Mouse (Mus musculus): ENCODE measurements around the gene Adi1. TPM values are rescaled to one million over a fixed set of nuclear protein-coding genes. Genes with fewer than 3 reads are reported as not detected.

The Adi1 gene
- total and polyA plus RNA-seq, 3 experiments: 18.1 to 54.8 TPM; not detected in 1

- no peak overlapping the region for H3K4me3 ChIP-seq (ENCODE audit: control insufficient read depth in 1 of 2, insufficient read depth in 1 of 2, low read depth in 2 of 2, low read length in 2 of 2)
- H3K79me2 ChIP-seq (ENCODE audit: control insufficient read depth, insufficient read depth, low read length, poor library complexity): no peaks in the 10 kb centered on the region
- H3K4me1 ChIP-seq (ENCODE audit: control insufficient read depth in 1 of 2, insufficient read depth in 2 of 2, low read length in 2 of 2): no peaks in the 10 kb centered on the region
- peaks cover 0 to 8% of the 10 kb centered on the region in 2 experiments; a peak in 1 of 4 replicates for H3K36me3 ChIP-seq (ENCODE audit: control insufficient read depth in 1 of 2, insufficient read depth in 2 of 2, low read length in 2 of 2)
- TF ChIP-seq POLR2A (IDR thresholded peaks at IDR 0.05; ENCODE audit: control insufficient read depth in 1 of 2, insufficient read depth in 1 of 2, low read depth in 1 of 2, low read length in 2 of 2, poor library complexity in 1 of 2) (no peak), KAT2A (conservative IDR thresholded peaks at IDR 0.05; ENCODE audit: low read depth, low read length) (no peak), UBTF (IDR thresholded peaks at IDR 0.05; ENCODE audit: borderline replicate concordance, insufficient read depth, low read depth, low read length) (no peak), USF1 (IDR thresholded peaks at IDR 0.05; ENCODE audit: low read depth, low read length) (no peak), MYC (IDR thresholded peaks at IDR 0.05; ENCODE audit: low read depth, low read length) (no peak), ZNF384 (IDR thresholded peaks at IDR 0.05; ENCODE audit: low read depth, low read length) (no peak), MAFK (IDR thresholded peaks at IDR 0.05; ENCODE audit: borderline replicate concordance, low read depth, low read length) (no peak)
- DNase-seq (ENCODE audit: low read depth, low spot score): no peak
- no peaks in the 10 kb centered on the region for H3K27me3 ChIP-seq (ENCODE audit: control insufficient read depth in 1 of 2, insufficient read depth in 2 of 2, low read length in 2 of 2)
- no peak overlapping the region for H3K27ac ChIP-seq (ENCODE audit: control insufficient read depth, low read depth, low read length)
- H3K9ac ChIP-seq (ENCODE audit: control insufficient read depth, low read depth, low read length, poor library complexity, severe bottlenecking): no peak overlapping the region
- H3K9me3 ChIP-seq (replicated peaks; ENCODE audit: insufficient read depth, low read length): no peaks in the 10 kb centered on the region
Measured at GRCm38 (mm10) chr12:28724366-28724765, 49.3 kb downstream of the Adi1 start.

GRCm38 (mm10) chr12:28726204-28726603, 51.2 kb downstream of the Adi1 start:
- no peak for TF ChIP-seq ELF1 (IDR thresholded peaks at IDR 0.05; ENCODE audit: low read depth, low read length)
- TF ChIP-seq CTCF (IDR thresholded peaks at IDR 0.05 in 2 of 3, conservative IDR thresholded peaks at IDR 0.05 in 1 of 3; ENCODE audit: control insufficient read depth in 1 of 3, insufficient read depth in 1 of 3, low read depth in 2 of 3, low read length in 3 of 3, poor library complexity in 1 of 3, severe bottlenecking in 1 of 3): no peak
- TF ChIP-seq ZC3H11A (IDR thresholded peaks at IDR 0.05; ENCODE audit: low read depth, low read length): no peak
- TF ChIP-seq TCF12 (IDR thresholded peaks at IDR 0.05; ENCODE audit: low read depth, low read length): no peak
- DNase-seq (ENCODE audit: low read depth, low spot score): no peak
- H3K9ac ChIP-seq (ENCODE audit: control insufficient read depth, low read depth, low read length, poor library complexity, severe bottlenecking): no peak overlapping the region
- H3K4me3 ChIP-seq (ENCODE audit: control insufficient read depth in 1 of 2, insufficient read depth in 1 of 2, low read depth in 2 of 2, low read length in 2 of 2): no peak overlapping the region
- H3K36me3 ChIP-seq (ENCODE audit: control insufficient read depth in 1 of 2, insufficient read depth in 2 of 2, low read length in 2 of 2): peaks cover 0 to 8% of the 10 kb centered on the region in 2 experiments; a peak in 1 of 4 replicates
- H3K9me3 ChIP-seq (replicated peaks; ENCODE audit: insufficient read depth, low read length): no peaks in the 10 kb centered on the region
- no peaks in the 10 kb centered on the region for H3K79me2 ChIP-seq (ENCODE audit: control insufficient read depth, insufficient read depth, low read length, poor library complexity)
- H3K27me3 ChIP-seq (ENCODE audit: control insufficient read depth in 1 of 2, insufficient read depth in 2 of 2, low read length in 2 of 2): no peaks in the 10 kb centered on the region
- H3K4me1 ChIP-seq (ENCODE audit: control insufficient read depth in 1 of 2, insufficient read depth in 2 of 2, low read length in 2 of 2): no peaks in the 10 kb centered on the region
- H3K27ac ChIP-seq (ENCODE audit: control insufficient read depth, low read depth, low read length): no peak overlapping the region

GRCm38 (mm10) chr12:28727061-28727460, 52.0 kb downstream of the Adi1 start:
- no peak for DNase-seq (ENCODE audit: low read depth, low spot score)
- Histone ChIP-seq H3K27me3 (ENCODE audit: control insufficient read depth in 1 of 2, insufficient read depth in 2 of 2, low read length in 2 of 2) (no peaks in the 10 kb centered on the region), H3K9me3 (replicated peaks; ENCODE audit: insufficient read depth, low read length) (no peaks in the 10 kb centered on the region), H3K9ac (ENCODE audit: control insufficient read depth, low read depth, low read length, poor library complexity, severe bottlenecking) (no peak overlapping the region), H3K27ac (ENCODE audit: control insufficient read depth, low read depth, low read length) (no peak overlapping the region), H3K79me2 (ENCODE audit: control insufficient read depth, insufficient read depth, low read length, poor library complexity) (no peaks in the 10 kb centered on the region), H3K4me1 (ENCODE audit: control insufficient read depth in 1 of 2, insufficient read depth in 2 of 2, low read length in 2 of 2) (no peaks in the 10 kb centered on the region; a peak in 1 of 4 replicates), H3K4me3 (ENCODE audit: control insufficient read depth in 1 of 2, insufficient read depth in 1 of 2, low read depth in 2 of 2, low read length in 2 of 2) (no peak overlapping the region), H3K36me3 (ENCODE audit: control insufficient read depth in 1 of 2, insufficient read depth in 2 of 2, low read length in 2 of 2) (peaks cover 0 to 10% of the 10 kb centered on the region in 2 experiments; a peak in 2 of 4 replicates)
- TF ChIP-seq USF1 (IDR thresholded peaks at IDR 0.05; ENCODE audit: low read depth, low read length) (no peak), MEF2A (IDR thresholded peaks at IDR 0.05; ENCODE audit: extremely low read depth, insufficient replicate concordance, low read depth, low read length, poor library complexity, severe bottlenecking) (no peak), MXI1 (IDR thresholded peaks at IDR 0.05; ENCODE audit: low read depth, low read length) (no peak), JUND (IDR thresholded peaks at IDR 0.05; ENCODE audit: low read depth, low read length) (no peak), NRF1 (IDR thresholded peaks at IDR 0.05; ENCODE audit: insufficient read depth, low read depth, low read length, poor library complexity, severe bottlenecking) (no peak), MAFK (IDR thresholded peaks at IDR 0.05; ENCODE audit: borderline replicate concordance, low read depth, low read length) (no peak), SIN3A (IDR thresholded peaks at IDR 0.05; ENCODE audit: low read length) (no peak), GATA1 (IDR thresholded peaks at IDR 0.05; ENCODE audit: low read depth, low read length) (no peak), MAX (IDR thresholded peaks at IDR 0.05; ENCODE audit: low read length) (no peak), E2F4 (IDR thresholded peaks at IDR 0.05; ENCODE audit: borderline replicate concordance, low read depth, low read length) (no peak), GABPA (IDR thresholded peaks at IDR 0.05; ENCODE audit: low read depth, low read length) (no peak), MYB (IDR thresholded peaks at IDR 0.05; ENCODE audit: low read depth, low read length) (no peak), USF2 (IDR thresholded peaks at IDR 0.05; ENCODE audit: borderline replicate concordance in 1 of 2, insufficient read depth in 1 of 2, low read depth in 1 of 2, low read length in 2 of 2) (no peak), TAL1 (IDR thresholded peaks at IDR 0.05; ENCODE audit: low read length) (no peak), POLR2AphosphoS2 (IDR thresholded peaks at IDR 0.05; ENCODE audit: low read length) (no peak), MYC (IDR thresholded peaks at IDR 0.05; ENCODE audit: low read depth, low read length) (no peak), ETS1 (IDR thresholded peaks at IDR 0.05; ENCODE audit: low read depth, low read length) (no peak)

All from MEL (cell line).